Mouse (Mus musculus) lung, adult 2 months (tissue): Measurements from ENCODE around the gene D2hgdh. TPM values are rescaled to one million over a fixed set of nuclear protein-coding genes. Genes with fewer than 3 reads are reported as not detected.
A peak's percentile ranks its signal among the peaks of the same experiment; 100 is the strongest.

Source experiments
- DNase-seq: peaks from one replicate; pipeline ENCODE4 v3.0.0; 2022
- H3K4me1 ChIP-seq: fragments of 200-500 bp; 2 replicates; pipeline ENCODE4 v1.6.1; 2011; ENCODE audit warnings: low read length; ENCODE audit not compliant: control insufficient read depth, insufficient read depth
- H3K4me3 ChIP-seq: fragments of 200-500 bp; replicated peaks from 2 replicates; pipeline ENCODE3; 2011; ENCODE audit warnings: low read depth, mild to moderate bottlenecking, control low read depth, low read length; ENCODE audit errors: extremely low read depth
- CTCF ChIP-seq: fragments of 200-500 bp; IDR thresholded peaks from 2 replicates; pipeline ENCODE4 v1.5.1; 2011; ENCODE audit warnings: mild to moderate bottlenecking, low read length, control low read depth; ENCODE audit not compliant: insufficient read depth
- POLR2A ChIP-seq: fragments of 200-500 bp; IDR thresholded peaks from 2 replicates; pipeline ENCODE4 v1.6.1; 2011; ENCODE audit warnings: low read depth, mild to moderate bottlenecking, control low read depth, low read length, borderline replicate concordance; ENCODE audit errors: extremely low read depth
- WGBS: fragments of 180-500 bp; shearing (Covaris S2); methylation state at CpG from one replicate; pipeline ENCODE4 v1.1.7; 2018; 5-methylcytosine and 5-hydroxymethylcytosine counted together
- polyA plus RNA-seq: library from polyadenylated mRNA; depleted of rRNA; stranded (reverse); fragments of >200 nt; gene quantifications from 2 replicates; pipeline ENCODE4 v1.2.3, GENCODE M21; 2012

D2hgdh gene
- polyA plus RNA-seq, 1 experiment, result 21.3 TPM

- no peak for DNase-seq
- 67% methylated on average over 4 of the region's 4 CpGs for WGBS
- no peak overlapping the region for H3K4me3 ChIP-seq
- TF ChIP-seq CTCF (no peak), POLR2A (no peak)
- H3K4me1 ChIP-seq, result peaks cover 7% of the 10 kb centered on the region; the same call in 1 of the 2 replicates
These were observed 19.9 kb upstream of the D2hgdh start for GRCm38 (mm10) chr1:93804818-93805217.

- Histone ChIP-seq H3K4me3 (no peak overlapping the region), H3K4me1 (peaks cover 7% of the 10 kb centered on the region; the same call in 1 of the 2 replicates)
- TF ChIP-seq POLR2A (no peak), CTCF (no peak)
- WGBS, result 72% methylated on average over 5 of the region's 5 CpGs
- no peak for DNase-seq
These were observed 19.3 kb upstream of the D2hgdh start for GRCm38 (mm10) chr1:93805221-93805951.

GRCm38 (mm10) chr1:93808871-93809270 lies 15.8 kb upstream of the D2hgdh start:
- WGBS, result 81% methylated on average over 4 of the region's 4 CpGs
- Histone ChIP-seq H3K4me1 (peaks cover 5% of the 10 kb centered on the region; the same call in 1 of the 2 replicates), H3K4me3 (no peak overlapping the region)
- TF ChIP-seq POLR2A, result no peak
- DNase-seq, result no peak

- no peak for DNase-seq
- WGBS, result 94% methylated on average over 3 of the region's 3 CpGs
- TF ChIP-seq CTCF (no peak), POLR2A (no peak)
- Histone ChIP-seq H3K4me3 (no peak overlapping the region), H3K4me1 (0 out of 2 replicates have a peak, but pooled peaks cover 3% of the 10 kb centered on the region)
These were observed 14.7 kb upstream of the D2hgdh start for GRCm38 (mm10) chr1:93810011-93810410.

GRCm38 (mm10) chr1:93811495-93812039 lies 13.1 kb upstream of the D2hgdh start:
- no peak for DNase-seq
- Histone ChIP-seq H3K4me3 (no peak overlapping the region), H3K4me1 (no peaks in the 10 kb centered on the region)
- WGBS, result 89% methylated on average over 8 of the region's 8 CpGs
- TF ChIP-seq CTCF (no peak), POLR2A (no peak)

- no peak for TF ChIP-seq POLR2A
- no peak for TF ChIP-seq CTCF
- no peaks in the 10 kb centered on the region for H3K4me1 ChIP-seq
- 89% methylated on average over 8 of the region's 8 CpGs for WGBS
- DNase-seq, result no peak
- H3K4me3 ChIP-seq, result no peak overlapping the region
These were observed 6.7 kb upstream of the D2hgdh start for GRCm38 (mm10) chr1:93817823-93818532.

GRCm38 (mm10) chr1:93818722-93819121 lies 6.0 kb upstream of the D2hgdh start:
- no peak overlapping the region for H3K4me3 ChIP-seq
- TF ChIP-seq CTCF (no peak), POLR2A (no peak)
- 81% methylated on average over 7 of the region's 7 CpGs for WGBS
- no peaks in the 10 kb centered on the region for H3K4me1 ChIP-seq
- DNase-seq, result no peak

GRCm38 (mm10) chr1:93823796-93824495 lies 763 bp upstream of the D2hgdh start:
- WGBS, result 58% methylated on average over 3 of the region's 3 CpGs
- no peak overlapping the region for H3K4me3 ChIP-seq
- no peak for DNase-seq
- TF ChIP-seq CTCF (no peak), POLR2A (no peak)
- peaks cover 2% of the 10 kb centered on the region; the same call in 1 of the 2 replicates for H3K4me1 ChIP-seq

GRCm38 (mm10) chr1:93825105-93825674 lies 481 bp downstream of the D2hgdh start:
- TF ChIP-seq CTCF, result peak; percentile 0; the same call in 1 of the 2 replicates
- TF ChIP-seq POLR2A, result peak; percentile 90
- Histone ChIP-seq H3K4me3 (peak overlapping the region; percentile 75), H3K4me1 (peaks cover 2% of the 10 kb centered on the region; the same call in 1 of the 2 replicates)
- 1% methylated on average over 30 of the region's 30 CpGs for WGBS
- DNase-seq, result peak; percentile 94
